Mouse (Mus musculus) heart, postnatal 25 days (tissue): ENCODE measurements around the gene 1110057P08Rik. TPM values are rescaled to one million over a fixed set of nuclear protein-coding genes. Genes with fewer than 3 reads are reported as not detected.
"Not testable (repeated sequence)": the region's sequence is repeated elsewhere in the genome, so short reads cannot be mapped to it uniquely, and the experiment has no call there.

Experiments used
- DNase-seq: peaks from one replicate; pipeline ENCODE4 v3.0.0; 2022; ENCODE audit warnings: low spot score
- intact Hi-C: fragments of 180-260 bp; cut with DNase I; formaldehyde crosslinking; loops from one replicate; pipeline ENCODE4 v1.15.1; 2025
- total RNA-seq, 2 experiments: library from RNA; stranded (reverse); gene quantifications; 2 replicates each; pipeline ENCODE4 v1.2.3; 2021

Gene 1110057P08Rik
- not detected for total RNA-seq

- intact Hi-C loops = no loop called here
- DNase-seq = no peak
Observed at GRCm38 (mm10) chr16:89174435-89174834, at the start of gene 1110057P08Rik. TSS of gene 1110057P08Rik (plus strand) at chr16:89174735.

GRCm38 (mm10) chr16:89140551-89140950 lies 34.0 kb upstream of the 1110057P08Rik start, which contains the start of gene Gm6358:
TSS of gene Gm6358 (plus strand) at chr16:89140851.
- DNase-seq = no peak
- intact Hi-C loops = no loop called here

GRCm38 (mm10) chr16:89150786-89151185 lies 23.7 kb upstream of the 1110057P08Rik start, which contains the start of gene Gm10061:
TSS of gene Gm10061 (plus strand) at chr16:89151086.
- intact Hi-C loops = no loop called here

GRCm38 (mm10) chr16:89157652-89158051 lies 16.9 kb upstream of the 1110057P08Rik start, which contains the start of gene Gm9789:
TSS of gene Gm9789 (plus strand) at chr16:89157952.
- no peak for DNase-seq
- intact Hi-C loops = no loop called here

More at GRCm38 (mm10) chr16:89150786-89151185, 23.7 kb upstream of the 1110057P08Rik start, which contains the start of gene Gm10061:
- no peak for DNase-seq

- intact Hi-C loops = not testable (repeated sequence)
Observed at GRCm38 (mm10) chr16:89169190-89169589, 5.3 kb upstream of the 1110057P08Rik start, which contains the start of gene Gm7735. TSS of gene Gm7735 (plus strand) at chr16:89169490.

GRCm38 (mm10) chr16:89188621-89189020 lies 14.1 kb downstream of the 1110057P08Rik start:
- no peak for DNase-seq
- intact Hi-C loops = no loop called here

More at GRCm38 (mm10) chr16:89169190-89169589, 5.3 kb upstream of the 1110057P08Rik start, which contains the start of gene Gm7735:
- DNase-seq = not testable (repeated sequence)

- intact Hi-C loops = no loop called here
- DNase-seq = no peak
Observed at GRCm38 (mm10) chr16:89205561-89205960, 31.0 kb downstream of the 1110057P08Rik start, which contains the start of gene Krtap20-2. TSS of gene Krtap20-2 (plus strand) at chr16:89205861.

Other genes with a start within 250 kb of the 1110057P08Rik start
- gene Krtap19-9b, start 242.5 kb upstream of the 1110057P08Rik start, total RNA-seq = not detected
- gene Krtap16-3, start 211.9 kb upstream of the 1110057P08Rik start, total RNA-seq = not detected
- not detected for gene Krtap22-2, start 164.0 kb upstream of the 1110057P08Rik start, total RNA-seq
- gene Gm10229, start 159.5 kb upstream of the 1110057P08Rik start, total RNA-seq = not detected
- not detected for gene Krtap6-1, start 143.0 kb upstream of the 1110057P08Rik start, total RNA-seq
- gene Gm10228, start 133.3 kb upstream of the 1110057P08Rik start, total RNA-seq = not detected
- not detected for gene Krtap6-5, start 126.9 kb upstream of the 1110057P08Rik start, total RNA-seq
- gene 1110025L11Rik, start 110.7 kb upstream of the 1110057P08Rik start, total RNA-seq = not detected
- gene Krtap6-3, start 90.7 kb upstream of the 1110057P08Rik start, total RNA-seq = not detected
- not detected for gene Gm6358, start 33.9 kb upstream of the 1110057P08Rik start, total RNA-seq
- gene Gm10061, start 23.6 kb upstream of the 1110057P08Rik start, total RNA-seq = not detected
- not detected for gene Gm9789, start 16.8 kb upstream of the 1110057P08Rik start, total RNA-seq
- not detected for gene Gm7735, start 5.2 kb upstream of the 1110057P08Rik start, total RNA-seq
- gene Krtap20-2, start 31.1 kb downstream of the 1110057P08Rik start, total RNA-seq = not detected
- not detected for gene Krtap21-1, start 229.1 kb downstream of the 1110057P08Rik start, total RNA-seq
- gene Krtap6-2, start 245.4 kb downstream of the 1110057P08Rik start, total RNA-seq = not detected